Mouse (Mus musculus): ENCODE data around the gene Me1. TPM values are rescaled to one million over a fixed set of nuclear protein-coding genes. Genes with fewer than 3 reads are reported as not detected.
"Not testable (repeated sequence)": the region's sequence is repeated elsewhere in the genome, so short reads cannot be mapped to it uniquely, and the experiment has no call there.

Gene Me1
- total RNA-seq, 2 experiments from 2014 or later = 60.3 to 64.4 TPM

DNA sequence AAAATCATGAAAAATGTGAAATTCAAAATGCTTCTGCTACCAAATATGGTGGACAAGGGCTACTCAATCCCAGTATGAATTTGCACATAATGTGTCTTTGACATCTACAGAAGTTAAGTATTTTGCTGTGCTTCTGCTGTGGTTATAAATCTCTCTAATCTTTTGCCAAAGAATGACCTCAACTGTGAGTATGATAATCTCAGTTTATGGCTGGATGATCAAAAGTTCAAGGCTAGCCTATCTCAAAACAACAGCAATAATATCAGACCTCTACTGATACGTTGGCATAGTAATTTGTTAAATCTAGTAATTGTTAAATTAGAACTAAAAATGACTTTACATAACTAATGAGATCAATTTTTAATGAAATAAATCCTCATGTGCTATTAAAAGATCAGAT, 80.0 kb downstream of the Me1 start:
- intact Hi-C loops (cut with DNase I) = no loop called here
- no peak for DNase-seq

DNA sequence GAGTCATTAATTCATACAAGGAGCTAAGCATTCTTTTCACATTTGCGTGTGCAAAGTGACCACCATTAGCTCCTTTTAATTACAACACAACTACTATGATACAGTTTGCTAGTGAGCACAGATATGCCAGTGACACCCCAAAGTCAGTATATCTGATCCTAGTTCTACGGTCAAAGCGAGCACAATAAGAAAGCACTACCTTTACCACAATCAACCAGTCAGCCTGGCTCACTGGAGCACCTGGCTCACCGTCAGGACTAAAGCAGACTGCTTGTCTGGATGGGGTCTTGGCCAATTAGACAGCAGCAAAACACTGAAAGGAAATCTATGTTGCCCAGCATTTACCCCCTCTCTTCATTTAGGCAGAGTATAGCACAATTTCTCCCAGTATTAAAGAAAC, 83.7 kb downstream of the Me1 start:
- intact Hi-C loops (cut with DNase I) = no loop called here
- no peak for DNase-seq

DNA sequence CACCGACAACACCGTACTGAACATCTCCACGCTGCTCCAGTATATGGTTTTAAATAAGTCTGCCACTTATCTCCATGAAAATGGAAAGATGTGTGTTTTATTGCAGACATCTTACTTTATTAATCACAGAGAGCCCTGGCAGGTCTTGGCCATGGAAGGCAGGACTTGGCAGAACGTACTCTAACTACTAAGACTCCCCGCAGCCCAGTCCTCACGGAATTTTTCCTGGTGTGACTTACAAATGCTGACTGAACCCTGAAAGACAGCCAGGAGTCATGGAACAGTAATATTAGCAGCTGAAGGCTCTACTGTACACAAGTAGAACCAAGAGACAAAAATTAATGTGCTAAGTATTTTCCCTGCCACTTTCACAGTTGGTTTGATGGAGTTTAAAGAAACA, 90.0 kb downstream of the Me1 start:
- no peak for DNase-seq
- intact Hi-C loops (cut with DNase I) = no loop called here

DNA sequence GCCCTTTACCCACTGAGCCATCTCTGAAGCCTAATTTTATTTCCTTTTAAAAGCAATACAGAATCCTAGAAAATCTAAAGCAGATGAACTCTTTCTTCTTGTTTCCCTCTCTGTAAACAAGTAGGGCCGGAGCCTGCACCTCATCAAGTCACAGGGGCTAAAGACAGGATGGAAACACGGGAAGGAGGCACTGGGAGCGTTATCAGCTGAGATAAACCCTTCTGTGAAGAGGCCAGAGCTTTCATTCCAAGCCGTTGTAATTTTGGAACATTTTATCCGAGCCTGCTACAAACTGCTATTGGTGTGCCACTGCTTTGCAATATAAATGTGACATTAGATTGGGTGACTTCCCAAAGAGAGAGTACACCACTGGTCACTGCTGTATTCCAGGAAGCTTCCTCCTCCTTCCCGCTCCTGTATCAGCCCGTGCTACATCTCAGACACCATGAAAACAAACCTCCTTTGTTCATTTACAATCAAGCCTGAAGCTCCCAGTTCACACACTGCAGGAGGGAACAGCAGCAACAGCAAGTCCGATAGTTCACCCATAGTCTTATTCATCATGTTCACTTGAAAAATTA, 95.9 kb downstream of the Me1 start:
- intact Hi-C loops (cut with DNase I) = loop anchor here (10.0 kb wide), 1 partner anchor 205 kb away; no protein-coding TSS in a partner anchor
- no peak for DNase-seq

DNA sequence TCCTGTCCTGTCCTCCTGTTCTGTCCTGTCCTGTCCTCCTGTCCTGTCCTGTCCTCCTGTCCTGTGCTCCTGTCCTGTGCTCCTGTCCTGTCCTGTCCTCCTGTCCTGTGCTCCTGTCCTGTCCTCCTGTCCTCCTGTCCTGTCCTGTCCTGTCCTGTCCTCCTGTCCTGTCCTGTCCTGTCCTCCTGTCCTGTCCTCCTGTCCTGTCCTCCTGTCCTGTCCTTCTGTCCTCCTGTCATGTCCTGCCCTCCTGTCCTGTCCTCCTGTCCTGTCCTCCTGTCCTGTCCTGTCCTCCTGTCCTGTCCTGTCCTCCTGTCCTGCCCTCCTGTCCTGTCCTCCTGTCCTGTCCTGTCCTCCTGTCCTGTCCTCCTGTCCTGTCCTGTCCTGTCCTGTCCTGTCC, 98.8 kb downstream of the Me1 start:
- intact Hi-C loops (cut with DNase I) = loop anchor here (10.0 kb wide), 1 partner anchor 208 kb away; no protein-coding TSS in a partner anchor
- not testable (repeated sequence) for DNase-seq

DNA sequence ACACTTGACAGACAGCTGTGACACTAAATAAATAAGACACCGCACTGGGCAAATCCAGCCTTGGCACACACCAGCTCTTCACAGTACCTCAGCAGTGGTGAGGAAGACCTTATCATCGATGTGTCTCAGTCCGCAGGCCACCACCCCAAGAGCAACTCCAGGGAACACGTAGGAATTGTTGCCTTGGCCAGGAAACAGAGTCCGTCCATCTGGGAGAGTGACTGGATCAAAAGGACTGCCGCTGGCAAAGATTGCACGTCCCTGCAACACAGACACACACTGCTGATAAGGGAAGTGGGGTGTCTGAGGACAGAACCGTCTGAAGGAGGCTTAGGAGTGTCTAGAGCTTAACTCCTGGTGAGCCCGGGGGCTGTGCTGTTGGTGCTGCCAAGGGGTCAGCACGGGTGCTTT, 101.4 kb downstream of the Me1 start:
- intact Hi-C loops (cut with DNase I) = loop anchor here (5.0 to 10.0 kb wide), 2 partner anchors 153 to 210 kb away; no protein-coding TSS in a partner anchor
- not testable (repeated sequence) for DNase-seq

DNA sequence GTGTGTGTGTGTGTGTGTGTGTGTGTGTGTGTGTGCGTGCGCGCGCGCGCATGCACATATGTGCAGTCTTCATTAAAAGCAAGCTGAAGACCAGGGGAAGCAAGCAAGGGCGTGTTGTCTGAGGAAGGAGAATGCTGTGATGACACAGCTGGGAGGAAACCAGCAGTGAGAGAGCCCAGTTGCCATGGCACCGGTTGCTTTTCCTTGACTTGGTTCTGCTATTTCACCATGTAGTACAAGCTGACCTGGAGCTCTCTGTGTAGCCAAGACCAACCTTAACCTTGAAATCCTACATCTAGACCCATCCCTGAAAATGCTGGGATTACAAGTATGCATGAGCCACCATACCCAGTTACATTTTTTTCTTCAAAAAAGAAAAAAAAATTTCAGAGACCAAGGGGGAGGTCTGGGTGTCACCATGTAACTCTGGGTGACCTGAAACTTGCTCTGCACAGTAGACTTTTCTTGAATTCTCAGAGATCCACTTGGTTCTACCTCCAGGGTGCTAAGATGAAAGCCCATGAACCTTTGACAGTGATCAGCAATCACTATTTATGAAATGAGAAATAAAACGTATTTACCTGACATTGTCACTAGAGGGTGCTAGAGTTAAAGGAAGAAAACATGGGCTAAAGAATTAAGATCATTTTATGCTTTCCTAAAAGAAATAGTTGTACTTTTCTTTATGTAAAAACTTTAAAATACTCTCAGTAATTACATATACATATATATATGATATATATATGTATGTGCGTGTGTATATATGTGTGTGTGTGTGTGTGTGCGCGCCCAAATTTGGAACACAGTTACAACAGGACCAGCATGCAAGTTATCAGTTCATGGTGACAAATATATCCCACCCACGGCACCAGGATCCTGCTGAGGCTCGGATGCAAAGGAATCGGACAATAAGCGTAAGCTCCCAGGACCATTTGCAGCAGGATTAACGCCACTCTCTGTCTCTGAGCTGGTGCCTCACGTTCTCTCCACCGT, 102.8 kb downstream of the Me1 start:
- intact Hi-C loops (cut with DNase I) = loop anchor here (5.0 to 10.0 kb wide), 2 partner anchors 154 to 212 kb away; no protein-coding TSS in a partner anchor
- DNase-seq = no peak

DNA sequence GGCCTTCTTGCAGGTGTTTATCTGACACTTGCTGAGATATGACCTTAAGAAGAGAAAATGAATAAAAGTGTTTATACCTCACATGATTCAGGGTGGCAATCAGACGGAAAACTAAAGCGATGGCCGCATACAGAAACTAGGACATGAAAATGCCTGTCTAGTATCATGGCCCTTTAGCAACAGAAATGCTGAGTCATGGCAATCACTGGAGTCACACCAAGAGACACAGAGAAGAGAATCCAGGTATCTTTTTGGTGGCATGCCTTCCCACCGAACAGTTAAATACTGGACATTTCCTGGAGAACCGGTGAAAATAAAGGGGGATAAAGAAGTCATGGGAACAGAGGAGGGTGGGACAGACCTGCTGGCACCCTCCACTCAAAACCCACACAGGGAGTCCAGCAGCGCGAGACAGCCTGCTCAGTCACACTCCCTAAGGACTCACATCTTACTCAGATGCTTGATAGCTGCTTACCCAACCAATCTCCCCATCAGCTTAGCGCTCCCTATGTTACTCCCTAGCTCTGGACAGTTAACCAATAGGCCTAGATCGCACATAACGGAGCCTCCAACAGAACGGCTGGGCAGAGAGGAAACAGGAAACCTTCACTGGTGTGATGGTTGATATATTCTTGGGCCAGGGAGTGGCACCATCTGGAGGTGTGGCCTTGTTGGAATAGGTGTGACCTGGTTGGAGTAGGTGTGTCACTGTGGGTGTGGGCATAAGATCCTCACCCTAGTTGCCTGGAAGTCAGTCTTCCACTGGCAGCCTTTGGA, 108.5 kb downstream of the Me1 start:
- intact Hi-C loops (cut with DNase I) = no loop called here
- DNase-seq = no peak

DNA sequence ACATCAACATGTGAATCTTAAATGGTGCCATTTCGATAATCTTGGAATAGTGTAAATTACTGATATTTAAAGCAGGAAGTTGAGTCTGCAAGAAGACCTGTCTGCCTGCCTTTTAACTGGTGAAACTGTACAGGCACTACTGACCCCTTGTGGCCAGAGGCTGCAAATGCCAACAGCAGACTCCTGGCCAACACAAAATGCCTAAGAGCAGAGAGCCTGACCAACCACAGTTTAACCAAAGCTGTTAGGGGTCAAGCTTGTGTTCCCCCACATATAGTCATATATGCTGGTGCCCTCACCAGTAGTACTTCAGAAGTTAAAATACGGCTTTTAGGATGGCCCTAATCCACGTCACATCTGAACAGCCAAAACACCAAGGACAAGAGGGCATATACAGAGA, 112.0 kb downstream of the Me1 start:
- intact Hi-C loops (cut with DNase I) = no loop called here
- DNase-seq = peak; percentile 68

DNA sequence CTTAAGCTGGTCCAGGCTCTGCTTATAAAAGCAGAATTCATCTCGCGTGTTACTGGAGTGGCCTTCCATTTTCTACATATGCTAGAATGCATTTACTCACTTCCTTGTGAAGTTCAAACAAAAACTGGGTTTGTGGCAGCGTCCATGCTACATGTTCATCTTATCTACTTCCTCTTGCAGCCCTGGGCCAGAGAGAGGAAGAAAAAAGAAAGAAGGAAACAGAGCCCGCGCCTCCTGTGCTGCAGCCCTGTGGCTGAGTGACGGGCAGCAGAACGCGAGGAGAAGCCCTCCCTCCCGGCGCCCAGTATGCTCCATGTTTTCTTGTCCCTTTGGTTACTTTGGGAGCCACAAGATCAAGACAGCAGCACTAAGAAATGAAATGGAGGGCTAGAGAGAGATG, 116.1 kb downstream of the Me1 start:
- intact Hi-C loops (cut with DNase I) = no loop called here
- DNase-seq = no peak

DNA sequence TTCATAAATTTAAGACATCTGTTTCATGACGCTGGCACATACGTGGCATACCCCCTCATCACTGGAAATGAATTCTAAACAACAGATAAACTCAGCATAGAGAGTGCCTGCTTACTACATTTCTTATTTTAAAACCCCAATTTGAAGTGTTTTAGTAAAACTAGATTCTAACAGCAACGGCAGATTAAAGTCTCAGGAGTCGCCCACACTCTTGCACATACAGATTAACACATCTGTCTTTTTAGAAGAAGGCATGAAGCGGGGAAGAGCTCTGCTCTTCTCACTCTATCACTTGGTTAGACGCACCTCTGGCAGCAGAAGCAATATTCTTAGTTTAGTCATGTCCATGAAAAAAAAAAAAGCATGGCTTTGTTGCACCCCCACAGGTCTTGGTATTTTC, 120.6 kb downstream of the Me1 start:
- intact Hi-C loops (cut with DNase I) = no loop called here
- no peak for DNase-seq

DNA sequence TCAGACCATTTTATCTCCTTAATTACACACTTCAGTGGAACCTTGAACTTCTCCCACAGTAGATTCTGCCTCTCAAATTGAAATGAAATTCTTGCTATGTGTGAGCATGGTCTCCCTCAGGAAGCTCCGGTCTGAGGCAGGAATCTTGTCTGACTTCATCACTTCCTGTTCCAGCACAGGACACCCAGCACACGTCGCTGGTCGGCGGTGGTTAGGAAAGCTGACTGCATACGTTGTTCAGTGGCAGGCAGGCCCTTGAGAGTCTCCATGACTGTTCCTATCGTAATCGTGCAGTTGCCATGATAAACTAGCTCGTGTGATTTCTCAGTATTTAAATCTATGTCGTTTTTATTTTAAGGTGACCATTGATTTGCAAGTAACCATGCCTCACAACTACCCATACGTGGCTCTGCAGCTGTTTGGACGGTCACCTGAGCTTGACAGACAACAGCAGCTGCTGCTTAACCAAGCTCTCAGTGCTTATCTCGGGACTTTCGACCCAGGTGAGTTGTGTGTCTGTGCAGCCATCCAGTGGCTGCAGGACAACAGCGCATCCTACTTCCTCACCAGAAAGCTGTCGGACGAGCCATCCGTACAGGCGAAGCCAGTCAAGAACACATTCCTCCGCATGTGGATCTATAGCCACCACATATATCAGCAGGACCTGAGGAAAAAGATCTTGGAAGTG, 122.0 kb downstream of the Me1 start:
- DNase-seq = no peak
- intact Hi-C loops (cut with DNase I) = no loop called here

DNA sequence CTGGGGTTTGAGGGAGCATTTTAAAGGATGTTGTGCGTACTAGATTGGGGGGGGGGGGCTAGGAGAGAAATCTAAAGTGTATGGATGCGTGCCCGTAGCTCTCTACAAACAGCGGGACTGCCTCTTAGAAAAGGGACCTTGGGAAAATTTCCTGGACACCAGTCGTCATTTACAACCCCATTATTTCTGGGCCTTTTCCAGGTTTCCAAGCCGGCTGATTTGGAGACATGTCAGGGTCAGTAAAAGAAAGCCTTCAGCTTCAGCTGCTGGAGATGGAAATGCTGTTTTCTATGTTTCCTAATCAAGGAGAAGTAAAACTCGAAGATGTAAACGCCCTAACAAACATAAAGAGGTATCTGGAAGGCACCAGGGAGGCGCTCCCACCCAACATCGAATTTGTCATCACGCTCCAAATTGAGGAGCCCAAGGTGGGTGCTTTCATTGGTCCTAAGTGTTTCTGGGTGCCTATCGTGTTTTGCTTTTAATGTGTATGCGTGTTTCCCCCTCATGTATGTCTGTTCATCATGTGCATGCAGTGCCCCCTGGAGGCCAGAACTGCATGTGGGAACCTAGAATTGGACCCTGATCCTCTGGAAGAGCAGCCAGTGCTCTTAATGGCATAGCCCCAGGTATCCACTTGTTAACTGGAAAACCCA, 123.0 kb downstream of the Me1 start:
- intact Hi-C loops (cut with DNase I) = no loop called here
- DNase-seq = peak; percentile 83

DNA sequence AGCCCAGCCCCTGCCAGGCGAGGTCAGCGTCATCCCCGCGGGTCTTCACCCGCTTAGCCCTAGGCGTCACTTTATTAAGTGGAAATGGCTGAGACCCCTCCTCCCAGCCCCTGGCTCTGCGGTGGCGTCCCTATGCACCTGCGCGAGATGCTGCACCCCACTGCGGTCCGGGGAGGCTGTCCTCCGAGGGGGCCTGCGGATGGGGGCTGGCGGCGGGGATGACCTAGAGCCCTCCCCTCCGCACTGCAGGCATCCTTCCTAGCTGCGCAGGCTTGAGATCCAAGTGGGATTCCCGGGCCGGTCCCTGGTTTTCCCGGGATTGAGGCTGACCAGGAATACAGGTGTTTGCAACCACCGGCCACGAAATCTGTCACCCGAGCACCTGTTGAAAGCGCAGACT, 123.6 kb downstream of the Me1 start:
- no peak for DNase-seq
- intact Hi-C loops (cut with DNase I) = no loop called here

DNA sequence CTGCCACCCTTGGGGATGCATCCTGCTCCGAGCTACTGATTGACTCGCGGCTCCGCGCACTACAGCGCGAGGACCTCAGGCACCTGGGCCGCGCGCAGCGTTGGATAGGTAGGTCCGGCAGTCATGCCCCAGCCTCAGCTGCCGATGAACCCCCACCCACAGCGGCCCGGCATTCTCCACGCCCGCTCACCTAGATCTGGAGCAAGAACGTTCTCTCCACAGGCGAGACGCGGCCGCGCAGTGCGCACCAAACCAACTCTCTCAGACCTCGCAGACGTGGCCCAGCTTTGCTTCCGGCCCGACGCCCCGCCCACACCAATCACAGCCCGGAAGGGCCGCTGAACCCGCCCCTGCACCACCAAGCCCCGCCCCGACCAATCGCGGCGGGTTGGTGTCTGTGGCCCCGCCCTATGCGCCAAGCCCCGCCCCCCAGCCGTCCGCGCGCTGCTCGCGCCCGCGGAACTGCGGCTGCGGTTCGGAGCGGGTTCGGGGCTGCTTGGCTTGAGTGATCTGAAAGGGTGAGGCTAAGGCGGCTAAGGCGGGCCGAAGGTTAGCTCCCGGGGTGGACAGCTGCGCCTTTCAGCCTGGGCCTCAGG, 124.1 kb downstream of the Me1 start, which contains the start of the genes Pgm3 and Rwdd2a:
Pgm3 (minus strand) TSS at position 303 of the 596 bp plus-strand sequence.
Rwdd2a (plus strand) TSS at position 452 of the 596 bp plus-strand sequence.
- intact Hi-C loops (cut with DNase I) = no loop called here
- DNase-seq = peak; percentile 97

DNA sequence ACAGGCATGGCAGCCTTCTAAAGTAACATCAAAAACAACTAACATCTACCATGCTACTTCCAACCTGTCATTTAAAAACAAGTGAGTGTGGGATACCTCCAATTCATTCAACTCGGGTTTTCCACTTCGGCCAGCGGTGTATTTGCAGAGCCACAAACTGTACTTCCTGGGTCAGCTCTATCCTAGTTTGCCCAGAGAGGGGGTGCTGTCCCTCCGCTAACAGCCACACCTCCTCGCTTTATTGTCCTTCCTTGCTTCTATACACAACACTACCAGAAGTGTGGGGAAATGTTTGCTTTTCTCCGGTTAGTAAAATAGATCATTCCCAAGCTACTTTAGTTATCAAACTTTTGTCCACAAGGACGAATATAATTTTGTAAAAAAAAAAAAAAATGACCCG, 124.8 kb downstream of the Me1 start:
- no peak for DNase-seq
- intact Hi-C loops (cut with DNase I) = no loop called here

DNA sequence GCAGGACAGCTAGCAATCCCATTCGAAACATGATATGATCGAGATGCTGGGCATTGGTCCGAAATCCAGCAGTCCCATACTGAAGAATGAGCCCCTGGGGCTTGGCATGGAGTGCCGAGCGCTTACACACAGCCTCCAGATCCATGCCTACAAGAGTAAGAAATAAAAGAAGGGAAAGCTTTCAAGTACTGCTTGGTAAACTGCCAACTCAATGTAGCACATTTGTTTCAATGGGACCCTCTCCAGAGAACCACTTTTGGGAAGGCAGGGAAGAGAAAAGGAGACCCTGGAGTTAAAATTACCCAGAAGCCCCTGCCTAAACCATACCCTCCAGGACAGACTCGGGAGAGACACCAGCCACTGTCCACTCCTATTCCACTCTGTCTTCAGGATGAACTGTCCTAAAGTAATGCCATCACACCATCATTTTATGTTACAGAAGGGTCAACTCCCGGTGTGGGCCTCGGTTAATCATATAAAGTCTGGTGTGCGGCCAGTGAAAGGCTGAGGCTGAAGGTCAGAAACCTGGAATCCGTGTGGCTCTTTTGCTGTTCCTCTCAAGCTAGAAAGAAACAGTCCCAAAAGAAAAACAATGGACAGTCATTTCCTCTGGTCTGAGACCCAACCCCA, 125.4 kb downstream of the Me1 start:
- intact Hi-C loops (cut with DNase I) = no loop called here
- DNase-seq = no peak

DNA sequence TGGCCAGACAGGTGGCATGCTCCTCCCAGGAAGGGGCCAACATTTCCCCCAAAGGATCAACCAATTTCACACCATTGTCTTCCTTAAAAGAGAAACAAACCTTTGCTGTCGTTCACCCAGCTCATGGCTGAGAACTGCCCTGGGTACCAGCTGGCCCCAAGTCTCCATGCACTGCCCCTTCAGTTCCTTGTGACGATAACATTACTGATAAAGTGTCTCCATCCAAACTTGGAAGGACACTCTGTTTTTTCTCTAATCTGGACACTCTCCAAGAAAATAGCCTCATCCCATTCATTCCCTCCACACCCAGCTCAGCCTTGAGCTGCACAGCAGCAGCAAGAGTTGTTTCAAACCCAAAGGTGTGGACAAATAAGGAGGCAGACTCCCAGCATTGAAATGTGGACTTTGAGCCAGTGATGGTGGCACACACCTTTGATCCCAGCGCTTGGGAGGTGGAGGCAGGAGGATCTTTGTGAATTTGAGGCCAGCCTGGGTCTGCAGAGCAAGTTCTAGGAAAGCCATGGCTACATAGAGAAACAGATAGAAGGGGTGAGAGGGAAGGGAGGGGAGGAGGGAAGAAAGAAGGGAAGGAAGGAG, 126.3 kb downstream of the Me1 start:
- intact Hi-C loops (cut with DNase I) = no loop called here
- DNase-seq = no peak

DNA sequence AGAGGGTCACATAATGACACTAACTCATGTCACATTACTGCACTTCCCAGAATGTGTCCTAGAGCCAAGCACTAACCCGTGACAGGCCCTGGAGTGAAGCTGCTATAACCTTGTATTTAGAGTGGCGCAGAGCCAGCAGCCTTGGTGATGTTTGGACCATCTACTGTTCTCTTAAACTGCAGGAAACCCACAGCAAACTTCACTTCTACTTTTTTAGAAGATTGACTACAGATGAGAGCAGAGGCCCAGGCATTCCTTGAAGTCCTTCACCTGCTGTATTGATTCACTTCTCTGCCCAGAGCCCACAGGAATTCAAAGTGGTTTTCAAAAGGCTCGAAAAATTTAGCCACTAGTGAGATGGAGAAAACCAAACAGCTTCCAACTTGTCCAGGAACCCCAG, 135.2 kb downstream of the Me1 start:
- intact Hi-C loops (cut with DNase I) = no loop called here
- no peak for DNase-seq

Measured in left cerebral cortex, postnatal 4 days (tissue).